Mouse (Mus musculus): ENCODE data around the gene Proser3. TPM values are rescaled to one million over a fixed set of nuclear protein-coding genes. Genes with fewer than 3 reads are reported as not detected.

Gene Proser3
- total RNA-seq (2022), result 10 to 100 TPM in 2 of 4 experiments, 1 to 10 TPM in 2; 9.1 to 13.4 (median 10.0) TPM

DNA sequence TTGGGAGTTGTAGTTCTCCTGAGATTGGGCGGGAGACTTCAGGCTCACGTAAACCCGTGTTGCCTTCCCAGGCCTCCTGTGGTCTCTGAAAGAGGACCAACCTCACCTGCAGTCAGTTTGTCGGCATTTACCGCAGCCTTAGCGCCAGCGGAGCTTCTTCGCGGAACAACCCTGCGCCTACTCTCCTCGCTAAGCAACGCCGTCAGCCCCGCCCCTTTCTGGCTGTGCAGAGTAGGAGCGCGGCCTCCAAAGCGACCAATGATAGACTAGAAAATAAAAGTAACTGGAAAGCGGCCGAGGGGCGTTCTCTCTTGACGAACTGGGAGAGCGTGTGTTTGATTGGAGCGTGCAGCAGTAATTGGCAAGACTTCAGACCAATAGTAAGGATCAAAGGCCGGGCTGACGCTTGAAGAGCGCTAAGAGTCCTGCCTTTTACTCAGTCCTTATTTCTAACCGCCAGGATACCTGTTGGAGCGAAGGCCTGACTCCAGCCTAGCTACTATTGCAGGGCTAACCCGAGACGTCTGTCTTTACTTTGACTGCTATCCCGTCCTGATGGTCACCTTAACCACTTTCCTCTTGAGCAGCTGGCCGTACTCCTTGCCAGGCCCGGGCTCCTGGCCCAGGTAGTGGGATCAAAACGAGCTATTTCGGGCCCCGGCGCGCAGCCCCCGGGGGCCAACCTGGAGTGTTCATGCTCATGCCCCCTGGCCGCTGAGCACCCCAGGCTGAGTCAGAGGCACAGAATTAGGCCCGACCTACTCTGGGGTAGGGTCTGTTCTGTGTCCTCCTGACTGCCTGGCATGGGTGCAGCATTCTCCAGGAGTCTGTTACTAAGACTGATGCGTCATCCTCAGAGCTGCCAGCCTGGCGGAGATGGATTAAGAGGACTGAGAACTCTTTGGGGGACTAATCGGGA lies at the start of gene Proser3, which contains the start of gene Hspb6:
TSS of gene Proser3 (minus strand) at position 198 of the 919 bp plus-strand sequence.
TSS of gene Hspb6 (plus strand) at position 77 of the 919 bp plus-strand sequence.
- peak; percentile 97 for DNase-seq

DNA sequence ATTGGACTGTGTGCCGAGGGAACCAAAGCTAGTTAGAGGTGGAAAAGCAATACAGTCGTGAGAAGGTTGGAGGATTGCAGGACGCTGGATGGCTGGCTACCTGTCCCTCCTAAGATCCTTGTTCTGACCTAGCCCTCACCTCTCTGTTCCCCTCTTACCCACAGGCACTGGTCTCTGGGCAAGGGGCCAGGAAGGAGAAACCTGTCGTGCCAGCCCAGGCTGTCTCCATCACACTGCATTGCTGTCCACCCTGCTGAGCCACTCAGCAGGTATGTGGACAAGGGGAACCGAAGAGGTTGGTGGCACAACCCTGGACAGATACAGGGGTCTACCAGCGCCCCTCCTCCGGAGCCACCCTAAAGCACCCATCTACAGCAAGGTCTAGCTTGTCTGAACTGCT lies 48.6 kb upstream of the Proser3 start:
- no peak for DNase-seq

DNA sequence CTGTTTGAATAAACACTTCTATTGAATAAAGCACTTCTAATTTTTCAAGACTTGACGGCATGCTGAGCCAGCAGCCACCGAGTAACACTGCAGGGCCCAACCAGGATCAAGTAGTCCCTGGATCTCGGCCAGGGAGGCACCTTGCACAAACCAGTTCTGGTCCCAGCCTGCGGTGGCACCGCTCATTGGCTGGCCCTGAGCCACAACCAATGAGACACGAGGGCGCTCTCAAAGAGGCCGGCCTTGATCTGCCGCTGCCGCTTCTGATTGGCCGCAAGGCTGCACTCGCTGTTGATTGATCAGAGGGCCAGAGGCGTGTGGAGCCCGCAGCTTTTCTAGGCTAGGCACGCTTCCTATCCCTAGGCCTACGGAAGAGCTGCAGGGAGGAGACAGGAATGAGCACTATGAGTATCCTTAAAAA lies 47.8 kb upstream of the Proser3 start:
- peak; percentile 92 for DNase-seq

DNA sequence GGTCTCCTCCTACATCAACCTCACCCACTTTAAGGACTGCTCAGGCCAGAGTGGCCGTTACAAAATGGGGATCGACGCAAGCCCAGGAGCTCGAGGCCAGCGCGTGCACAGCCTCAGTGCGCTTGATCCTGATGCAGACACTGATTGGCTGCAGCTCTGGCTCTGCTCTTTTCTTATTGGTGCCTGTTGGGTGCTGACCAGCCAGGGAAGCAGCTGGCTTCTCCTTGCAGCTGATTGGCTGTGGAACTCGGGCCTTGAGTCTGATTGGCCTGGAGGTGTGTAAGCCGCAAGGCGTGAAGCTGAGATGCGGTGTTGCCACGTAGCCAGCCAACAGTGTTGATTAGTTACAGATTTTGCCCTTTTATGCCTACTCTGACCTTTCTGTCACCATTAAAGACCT lies 46.7 kb upstream of the Proser3 start, which contains the start of gene Zbtb32:
TSS of gene Zbtb32 (minus strand) at position 124 of the 400 bp plus-strand sequence.
- DNase-seq, result no peak

DNA sequence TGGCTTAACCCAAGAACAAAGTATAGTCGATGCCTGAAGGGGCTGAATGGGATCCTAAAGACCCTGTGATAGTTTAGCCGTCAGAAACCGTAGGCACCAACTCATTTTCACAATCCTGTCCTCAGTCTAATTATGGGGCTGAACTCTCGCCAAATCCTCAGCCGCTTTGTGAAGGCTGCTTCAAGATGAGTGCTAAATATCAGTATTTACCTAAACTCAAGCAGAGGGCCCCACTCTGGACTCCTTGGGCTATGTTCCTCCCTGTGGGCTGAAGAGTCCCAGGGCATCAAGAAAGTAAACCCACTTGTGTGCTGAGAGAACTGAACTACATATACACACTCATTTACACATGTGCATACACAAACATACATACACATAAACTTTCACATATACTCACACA lies 44.7 kb upstream of the Proser3 start:
- no peak for DNase-seq

DNA sequence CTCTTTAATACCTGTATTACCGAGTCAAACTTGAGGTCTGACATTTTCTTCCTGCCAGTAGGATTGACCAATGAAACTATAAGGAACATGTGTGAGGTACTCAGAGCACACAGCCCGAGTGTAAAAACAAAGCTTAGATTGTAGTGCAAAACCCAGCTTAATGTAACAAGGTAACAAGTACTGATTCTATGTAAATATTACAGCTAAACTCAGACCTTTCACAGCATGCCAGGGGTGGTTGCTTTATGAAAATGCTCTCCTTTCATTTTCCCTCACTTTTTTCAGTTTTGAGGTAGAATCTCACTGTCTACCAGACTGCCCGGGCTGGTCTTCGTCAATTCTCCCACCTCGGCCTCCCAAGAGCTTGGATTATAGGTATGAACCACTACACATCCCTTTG lies 44.0 kb upstream of the Proser3 start:
- no peak for DNase-seq

DNA sequence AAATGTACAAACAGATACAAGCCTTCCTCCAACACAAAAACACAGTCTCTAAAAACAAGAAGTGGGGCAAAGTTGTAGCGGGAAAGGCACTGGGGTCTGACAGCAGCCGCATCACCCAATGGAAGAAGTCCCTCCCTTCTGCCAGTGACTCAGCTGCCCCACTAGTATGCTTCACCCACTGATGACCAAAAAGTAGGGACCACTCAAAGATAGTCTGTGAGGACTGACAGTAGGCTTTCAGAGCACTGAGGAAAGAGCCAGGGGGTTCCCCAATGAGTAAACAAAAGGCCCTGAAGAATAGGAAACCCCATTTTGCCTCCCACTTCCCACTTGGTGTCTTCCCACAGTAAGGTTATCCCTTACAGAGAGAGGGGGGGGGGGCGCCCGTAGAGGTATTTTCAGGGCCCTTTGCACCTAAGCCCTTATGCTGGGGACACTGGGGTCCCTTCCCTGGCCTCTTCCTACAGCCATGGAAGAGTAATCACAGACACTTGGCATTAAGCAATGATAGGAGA lies 42.5 kb upstream of the Proser3 start:
- DNase-seq, result no peak

DNA sequence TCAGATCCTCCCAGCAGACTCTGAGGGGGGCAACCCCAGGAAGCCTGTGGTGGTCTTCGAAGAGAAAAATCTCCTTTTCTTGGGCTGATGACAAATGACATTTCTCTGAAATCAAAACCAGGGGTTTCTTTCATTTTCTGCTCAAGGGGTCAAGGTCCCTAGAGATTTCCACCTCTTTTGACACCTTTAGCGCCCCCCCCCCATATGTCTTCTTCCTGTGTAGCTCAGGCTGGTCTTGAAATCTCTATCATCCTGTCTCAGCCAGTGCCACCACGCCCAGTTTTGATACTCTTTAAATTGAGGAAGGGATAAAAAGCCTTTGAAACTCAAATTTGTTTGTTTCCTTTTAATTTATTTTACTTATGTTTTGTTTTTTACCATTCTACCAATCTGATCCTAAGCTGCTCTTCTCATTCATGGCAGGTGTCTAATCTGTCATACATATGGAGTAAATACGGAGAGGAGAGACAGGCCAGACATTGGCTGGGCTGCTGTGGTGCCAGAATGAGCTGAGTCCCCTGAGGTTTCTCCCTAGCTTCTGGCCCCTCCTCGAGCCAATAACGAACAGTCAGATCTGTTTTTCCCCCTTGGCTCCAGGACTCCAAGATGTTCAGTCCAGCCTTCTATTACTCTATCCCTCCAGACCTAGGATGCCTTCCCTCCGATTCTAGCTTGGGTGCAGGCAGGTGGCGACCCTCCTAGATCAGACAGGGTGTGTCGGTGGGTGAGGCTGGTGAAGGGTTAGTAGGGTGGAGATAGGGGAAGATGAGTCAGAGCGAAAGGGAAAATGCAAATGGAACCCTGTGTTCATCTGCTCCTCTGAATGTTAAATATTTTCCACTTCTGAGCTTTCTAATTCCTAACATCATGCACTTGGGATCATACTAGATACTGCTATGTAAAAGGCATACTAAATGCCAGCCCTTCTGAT lies 41.7 kb upstream of the Proser3 start:
- DNase-seq, result no peak

DNA sequence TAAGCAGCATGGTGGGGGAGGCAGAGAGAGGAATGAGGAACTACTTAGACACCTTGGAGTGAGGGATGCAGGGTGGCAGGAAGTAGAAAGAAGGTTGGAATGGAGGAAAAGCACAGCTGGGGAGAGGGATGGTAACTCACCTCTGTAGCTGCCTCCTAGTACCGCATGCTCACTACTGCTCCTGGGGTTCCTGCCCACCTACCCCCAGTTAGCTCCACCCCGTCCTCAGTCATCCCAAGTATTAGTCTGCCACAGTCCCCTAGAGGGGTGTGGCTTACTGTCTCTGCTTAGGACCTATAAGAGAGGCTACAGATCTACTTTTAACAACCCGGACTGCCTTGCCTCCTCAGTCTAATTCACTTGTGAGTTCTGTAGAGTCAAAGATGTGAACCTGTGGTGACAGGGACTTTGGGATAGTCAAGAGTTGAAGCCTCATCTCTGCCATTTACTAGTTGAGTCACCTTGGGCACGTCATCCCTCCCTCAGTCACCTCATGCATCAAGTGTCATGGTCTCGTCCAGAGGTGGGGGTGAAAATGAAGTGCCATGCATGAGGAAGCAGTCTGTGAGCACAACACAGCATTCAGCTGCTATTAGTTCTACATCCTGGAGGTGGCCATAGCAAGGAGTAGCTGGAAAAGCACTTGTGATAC lies 40.8 kb upstream of the Proser3 start:
- DNase-seq, result no peak

DNA sequence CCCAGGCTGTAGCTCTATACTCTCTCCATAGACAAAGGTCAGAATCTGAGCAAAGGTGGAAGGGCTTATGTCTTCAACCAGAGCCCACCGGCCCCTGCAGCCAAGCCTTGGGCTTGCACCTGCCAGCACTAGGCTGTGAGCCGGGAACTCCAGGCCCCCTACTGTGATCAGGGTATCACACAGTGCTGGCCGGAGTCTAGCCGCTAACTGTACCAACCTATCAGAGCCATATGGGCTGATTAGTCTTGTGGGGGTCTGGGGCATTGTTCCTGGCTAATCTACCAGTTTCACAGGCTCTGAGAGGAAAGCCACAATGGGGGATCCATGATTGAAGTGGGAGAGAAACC lies 39.5 kb upstream of the Proser3 start:
- no peak for DNase-seq

DNA sequence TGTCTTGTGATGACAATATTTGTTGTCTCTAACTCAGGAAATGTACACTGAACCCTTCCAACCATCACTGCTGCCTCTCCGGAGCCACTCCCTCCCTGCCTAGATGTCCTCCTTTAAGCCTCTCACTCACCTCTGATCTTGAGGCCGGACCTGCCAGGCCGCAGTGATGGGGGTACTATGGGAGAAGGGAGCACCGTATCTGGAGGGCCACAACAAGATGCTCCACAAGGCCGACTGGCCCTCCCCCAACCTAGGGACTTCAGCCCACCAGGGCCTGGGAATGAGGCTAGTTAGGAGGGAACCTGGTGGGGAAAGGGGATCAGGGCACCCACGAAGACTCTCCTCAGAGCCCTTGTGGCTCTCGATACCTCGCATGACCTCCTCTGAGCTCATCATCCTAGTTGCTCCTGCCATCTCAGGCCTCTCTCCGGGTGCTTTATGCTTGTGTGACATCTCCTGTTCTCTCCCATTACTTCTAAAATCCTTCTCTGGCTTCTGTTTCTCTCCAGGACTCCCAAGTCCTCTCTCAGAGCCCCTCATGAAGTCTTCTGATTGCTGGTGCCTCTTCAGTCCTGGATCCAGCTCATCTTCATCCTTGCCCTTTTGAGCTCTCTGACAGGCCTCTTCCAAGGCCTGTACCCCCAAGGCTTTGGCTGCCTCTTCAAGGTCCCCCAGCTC lies 39.0 kb upstream of the Proser3 start:
- DNase-seq, result no peak

DNA sequence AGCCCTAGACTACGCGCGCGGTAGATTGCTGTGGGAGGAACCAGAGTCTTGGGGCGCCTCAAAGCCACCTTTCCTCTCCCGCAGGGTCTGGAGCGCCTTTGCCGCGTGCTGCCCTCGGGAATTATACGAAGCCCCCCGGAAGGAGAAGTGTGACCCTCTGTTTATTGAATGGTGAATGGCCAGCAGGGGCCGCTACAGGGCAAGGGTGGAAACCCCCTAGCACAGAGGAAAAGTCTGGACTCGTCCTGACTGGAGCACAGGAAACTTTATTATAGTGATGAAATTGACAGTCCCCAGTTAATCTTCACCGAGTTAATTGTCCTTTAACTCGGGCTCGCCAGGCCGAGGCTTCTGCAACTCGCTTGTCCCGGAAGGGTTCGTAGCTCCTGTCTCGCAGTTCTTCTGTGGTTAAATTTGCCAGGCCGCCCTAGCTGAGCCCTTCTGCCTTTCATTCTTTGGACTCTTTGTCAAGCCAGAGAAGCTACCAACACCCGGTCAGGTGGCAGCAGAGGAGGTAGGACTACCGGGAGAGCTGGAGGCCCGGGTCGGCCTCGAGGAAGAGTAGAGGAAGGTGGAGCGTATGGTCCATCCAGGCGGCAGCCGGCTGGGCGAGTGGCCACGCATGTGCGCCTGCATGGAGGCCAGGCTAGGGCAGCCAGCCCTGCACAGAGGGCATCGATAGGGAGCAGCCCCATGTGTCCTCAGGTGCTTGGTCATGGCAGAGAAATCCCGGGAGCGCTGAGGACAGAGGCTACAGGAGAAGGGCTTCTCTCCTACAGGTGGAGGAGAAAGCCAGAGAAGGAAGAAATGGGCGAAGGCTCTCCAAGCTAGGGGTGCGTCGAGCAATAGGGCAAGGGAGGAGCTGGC lies 37.6 kb upstream of the Proser3 start:
- DNase-seq, result peak; percentile 79

DNA sequence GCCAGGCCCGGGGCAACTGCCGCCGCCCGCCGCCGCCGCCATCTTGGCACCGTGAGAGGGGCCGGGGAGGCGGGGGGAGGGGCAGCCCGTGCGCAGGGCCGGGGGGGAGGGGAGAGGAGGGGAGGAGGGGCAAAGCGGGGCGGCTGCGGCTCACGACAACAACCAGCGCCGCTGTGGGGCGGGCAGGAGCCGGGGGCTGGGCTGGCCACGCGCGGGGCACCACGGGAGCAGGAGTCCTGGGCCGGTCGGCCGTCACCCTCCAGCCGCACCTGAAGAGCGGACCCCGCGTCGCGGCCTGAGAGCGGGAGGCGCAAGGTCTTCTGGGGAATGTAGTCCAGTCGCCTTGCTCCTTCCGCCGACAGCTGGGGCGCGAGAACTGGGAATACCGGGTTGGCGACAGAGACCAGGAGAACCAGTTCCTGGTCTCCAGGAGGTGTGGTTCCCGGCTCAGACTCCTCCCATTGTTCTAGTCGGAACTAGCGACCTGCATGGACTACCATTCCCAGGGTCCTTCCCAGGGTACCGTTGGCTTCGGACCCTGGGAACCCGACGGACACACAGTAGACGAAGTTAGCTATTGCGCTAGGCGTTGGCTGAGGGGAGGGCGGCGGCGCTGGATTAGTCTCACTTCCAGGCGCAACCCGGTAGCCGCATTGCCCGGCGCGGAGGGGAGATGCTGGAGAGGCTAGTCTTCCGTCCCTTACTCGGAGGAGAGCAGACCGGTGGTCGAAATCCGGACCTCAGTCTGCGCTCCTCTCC lies 36.8 kb upstream of the Proser3 start, which contains the start of gene Kmt2b:
TSS of gene Kmt2b (minus strand) at position 51 of the 759 bp plus-strand sequence.
- peak; percentile 98 for DNase-seq

DNA sequence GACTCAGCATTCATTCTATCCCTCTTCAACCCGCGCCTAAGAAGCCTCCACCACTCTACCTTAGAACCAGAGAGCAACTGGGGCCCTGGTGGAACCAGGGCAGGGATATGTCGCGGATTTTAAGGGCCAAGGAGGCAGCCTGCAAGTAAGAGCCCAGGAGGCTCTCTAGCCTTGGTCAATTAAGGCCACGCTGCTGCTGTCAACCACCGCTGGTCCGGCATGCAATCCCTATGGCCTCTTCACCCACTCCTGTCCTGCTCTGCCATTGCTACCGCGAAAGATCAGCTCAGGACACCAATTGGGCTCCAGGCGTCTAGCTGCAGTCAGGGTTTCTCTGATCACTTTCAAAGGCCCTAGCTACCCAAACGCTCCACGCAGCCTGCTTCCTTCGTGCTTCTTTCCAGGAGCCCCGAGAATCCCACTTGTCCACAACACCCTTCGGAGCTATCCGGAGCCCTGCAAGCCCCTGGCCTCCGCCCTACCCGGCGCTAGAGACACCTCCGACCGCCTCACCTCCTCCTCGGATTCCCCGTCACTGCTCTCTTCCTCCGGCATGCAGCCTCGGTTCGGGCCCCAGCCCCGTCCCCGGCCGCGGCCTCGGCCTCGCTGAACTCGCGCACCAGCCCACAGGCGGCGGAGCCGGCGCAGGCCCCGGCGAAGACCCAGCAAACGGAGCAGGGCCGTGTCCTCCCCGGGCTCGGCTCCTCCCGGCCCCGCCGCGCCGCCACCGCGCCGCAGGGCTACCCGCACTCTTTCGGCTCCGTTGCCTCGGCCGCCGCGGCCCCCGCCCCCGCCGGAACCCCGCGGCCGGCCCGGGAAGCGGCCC lies 36.0 kb upstream of the Proser3 start:
- no peak for DNase-seq

DNA sequence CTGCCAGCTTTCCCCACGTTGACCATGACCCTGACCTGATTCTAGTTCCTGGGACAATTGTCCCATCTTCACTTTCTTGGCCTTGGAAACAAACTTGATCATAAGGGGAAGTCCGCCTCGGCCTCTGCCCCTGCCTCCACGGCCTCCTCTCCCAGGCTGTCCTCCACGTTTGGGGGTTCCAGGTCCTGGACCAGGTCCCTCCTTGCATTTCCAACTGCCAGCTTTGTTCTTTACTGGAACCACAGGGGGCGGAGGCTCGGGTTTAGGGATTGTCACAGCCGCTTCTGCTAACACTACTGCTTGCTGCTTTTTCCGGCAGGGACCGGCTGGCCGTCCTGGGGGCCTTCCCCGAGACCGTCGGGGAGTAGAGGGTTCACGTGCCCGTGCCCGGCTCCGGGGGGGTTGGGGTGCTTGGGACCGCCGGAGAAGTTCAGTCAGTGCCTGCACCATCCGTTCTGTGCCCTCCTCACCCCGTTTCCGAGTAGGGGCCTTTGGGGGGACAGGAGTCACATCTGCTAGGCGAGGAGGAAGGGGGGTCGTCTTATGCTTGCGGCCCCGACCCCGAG lies 34.4 kb upstream of the Proser3 start:
- no peak for DNase-seq

DNA sequence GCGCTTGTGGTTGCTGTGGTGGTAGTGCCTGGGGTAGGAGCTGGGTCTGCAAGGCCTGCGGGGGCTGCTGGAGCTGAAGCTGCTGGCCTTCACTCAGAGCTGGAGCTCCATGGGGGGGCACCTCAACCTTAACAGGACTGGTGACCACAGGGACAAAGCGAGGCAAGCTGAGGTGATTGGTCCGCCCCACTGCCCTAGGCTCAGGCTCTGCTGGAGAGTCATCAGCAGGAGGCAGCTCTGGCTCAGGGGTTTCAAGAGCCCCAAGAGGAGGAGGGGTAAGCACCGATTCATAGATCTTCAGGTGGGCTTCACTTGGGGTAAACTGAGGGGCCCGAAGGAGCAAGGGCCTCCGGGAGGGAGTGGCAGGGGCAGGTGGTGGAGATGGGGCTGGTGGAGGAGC lies 33.1 kb upstream of the Proser3 start:
- no peak for DNase-seq

DNA sequence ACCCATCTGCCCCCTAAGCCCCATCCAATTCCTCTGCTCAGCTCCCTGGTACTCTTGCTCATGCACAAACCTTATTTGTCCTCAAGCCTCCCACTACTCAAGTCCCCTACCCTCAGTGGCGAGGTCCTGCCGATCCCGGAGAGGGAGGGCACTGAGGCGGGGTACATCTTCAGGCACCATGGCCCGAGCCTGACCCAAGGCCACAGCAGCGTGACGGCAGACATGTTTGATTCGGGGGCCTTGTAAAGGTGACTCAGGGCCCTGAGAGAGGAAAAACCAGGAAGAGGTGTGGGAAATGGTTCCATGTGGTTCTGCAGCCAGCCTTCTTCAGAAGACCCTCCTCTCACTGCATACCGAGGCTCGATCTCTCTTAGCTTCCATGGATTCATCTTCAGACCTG lies 32.2 kb upstream of the Proser3 start:
- DNase-seq, result peak; percentile 21

DNA sequence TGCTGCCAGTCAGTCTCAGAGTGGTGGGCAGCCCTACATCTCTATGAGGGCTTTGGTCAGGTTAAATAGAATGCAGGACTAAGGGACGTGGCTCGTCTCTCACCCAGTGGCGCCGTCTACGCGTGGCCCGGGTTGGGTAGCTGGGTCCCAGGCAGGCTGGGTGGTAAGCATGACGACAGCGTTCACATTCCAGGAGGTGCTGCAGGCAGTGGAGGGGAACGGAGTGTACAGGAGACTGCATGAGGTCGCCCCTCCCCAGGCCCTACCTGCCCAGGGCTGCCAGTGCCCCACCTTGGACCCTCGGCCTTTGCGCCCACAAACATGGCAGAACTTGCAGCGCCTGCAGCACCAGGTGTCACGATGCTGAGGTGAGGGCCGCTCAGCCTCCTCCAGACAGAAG lies 29.4 kb upstream of the Proser3 start:
- peak; percentile 11 for DNase-seq

DNA sequence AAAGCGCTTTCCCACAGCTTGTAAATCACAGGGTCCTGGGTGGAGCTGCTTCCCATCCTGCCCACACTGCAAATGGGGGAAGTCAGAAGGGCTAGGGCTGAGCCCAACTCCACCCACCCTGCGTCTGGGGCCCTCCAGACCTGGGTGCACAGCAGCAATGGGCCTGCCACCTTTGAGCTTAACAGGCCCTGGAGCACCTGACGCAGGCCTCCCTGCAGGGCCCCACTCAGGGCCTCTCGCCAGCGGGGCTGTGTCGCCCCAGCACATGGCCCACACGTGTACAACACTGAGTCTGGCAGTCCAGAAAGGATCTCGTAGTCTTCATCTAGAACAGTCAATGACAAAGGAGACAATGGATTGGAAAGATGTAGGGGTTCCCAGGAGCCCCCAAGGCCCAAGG lies 27.9 kb upstream of the Proser3 start:
- no peak for DNase-seq

Measured in adrenal gland, adult 8-10 months (tissue).